Mouse (Mus musculus): ENCODE measurements at regions not wholly inside any gene's neighbourhood (a gene's known extent, or its start where the extent isn't known, plus 50 kb on each side); places are given as distances from the start of the nearest gene placed in this dataset.

DNA sequence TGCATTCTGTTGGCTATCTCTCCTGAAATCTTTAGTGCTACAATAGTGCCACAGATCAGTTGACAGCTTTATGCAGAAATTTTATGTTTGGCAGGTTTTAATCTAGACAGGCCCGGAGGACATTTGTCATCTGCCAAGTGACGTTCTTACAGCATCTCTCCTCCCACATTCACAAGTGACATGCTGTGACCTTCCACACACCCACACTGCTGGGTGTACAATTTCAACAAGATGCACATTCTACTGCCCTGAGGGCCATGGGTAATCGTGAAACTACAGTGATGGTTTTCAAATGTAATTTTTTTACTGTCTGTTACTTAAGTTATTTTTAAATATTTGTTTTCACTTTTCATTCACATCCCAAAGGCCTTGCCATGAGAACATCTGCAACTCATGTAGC is 639.2 kb upstream of the Gm11114 start:
- no peaks in the 10 kb centered on the region for H3K9me3 ChIP-seq (ENCODE audit: low read length)
- no peaks in the 10 kb centered on the region for H3K27me3 ChIP-seq (ENCODE audit: insufficient read depth, low read length)
- no peak overlapping the region for H3K4me2 ChIP-seq (ENCODE audit: low read depth, low read length)
- H3K4me1 ChIP-seq (ENCODE audit: insufficient read depth) = no peaks in the 10 kb centered on the region
- no peak overlapping the region for H3K27ac ChIP-seq (ENCODE audit: low read depth)
- H3K4me3 ChIP-seq (ENCODE audit: low read depth, low read length) = no peak overlapping the region
- 69% methylated on average over 3 of the region's 3 CpGs for WGBS (ENCODE audit: insufficient replicate concordance)
- H3K9ac ChIP-seq (replicated peaks) = no peak overlapping the region
- TF ChIP-seq EP300 (IDR thresholded peaks at IDR 0.05; ENCODE audit: low read depth) (no peak), CTCF (IDR thresholded peaks at IDR 0.05; ENCODE audit: low read depth) (no peak)
- ATAC-seq (no peak), DNase-seq (no peak)
- no peaks in the 10 kb centered on the region for H3K36me3 ChIP-seq (replicated peaks; ENCODE audit: insufficient read depth, low read length)

DNA sequence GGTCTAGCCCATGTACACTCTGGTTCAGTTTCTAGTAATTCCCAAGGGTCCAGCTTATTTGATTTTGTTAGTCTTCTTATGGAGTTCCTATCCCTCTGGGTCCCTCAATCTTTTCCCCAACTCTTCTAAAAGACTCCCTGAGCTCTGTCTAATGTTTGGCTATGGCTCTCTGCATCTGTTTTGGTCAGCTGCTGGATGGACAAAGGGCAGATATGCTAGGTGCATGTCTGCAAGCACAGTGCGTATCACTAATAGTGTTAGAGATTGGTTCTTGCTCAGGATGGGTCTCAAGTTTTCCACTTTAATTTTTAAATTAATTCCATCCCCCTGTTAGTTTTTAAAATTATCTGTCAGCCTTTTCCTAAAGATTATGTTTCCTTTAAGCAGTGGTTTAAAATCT is 634.2 kb upstream of the Gm11114 start:
- no peak overlapping the region for H3K9ac ChIP-seq (replicated peaks)
- H3K27ac ChIP-seq (ENCODE audit: low read depth) = no peak overlapping the region
- H3K4me1 ChIP-seq (ENCODE audit: insufficient read depth) = no peaks in the 10 kb centered on the region
- ATAC-seq (no peak), DNase-seq (no peak)
- no peaks in the 10 kb centered on the region for H3K27me3 ChIP-seq (ENCODE audit: insufficient read depth, low read length)
- TF ChIP-seq CTCF (IDR thresholded peaks at IDR 0.05; ENCODE audit: low read depth) = no peak
- no peak for TF ChIP-seq EP300 (IDR thresholded peaks at IDR 0.05; ENCODE audit: low read depth)
- H3K9me3 ChIP-seq (ENCODE audit: low read length) = no peaks in the 10 kb centered on the region
- no peak overlapping the region for H3K4me3 ChIP-seq (ENCODE audit: low read depth, low read length)
- H3K4me2 ChIP-seq (ENCODE audit: low read depth, low read length) = no peak overlapping the region
- 78% methylated on average over 1 of the region's 1 CpGs for WGBS (ENCODE audit: insufficient replicate concordance)
- H3K36me3 ChIP-seq (replicated peaks; ENCODE audit: insufficient read depth, low read length) = no peaks in the 10 kb centered on the region

GRCm38 (mm10) chr9:84718615-84719191 is 593.9 kb upstream of the Gm11114 start:
- no peak for DNase-seq
- no peaks in the 10 kb centered on the region for H3K9me3 ChIP-seq (ENCODE audit: low read length)
- no peak overlapping the region for H3K4me2 ChIP-seq (ENCODE audit: low read depth, low read length)
- WGBS (ENCODE audit: insufficient replicate concordance) = 70% methylated on average over 3 of the region's 3 CpGs
- H3K36me3 ChIP-seq (replicated peaks; ENCODE audit: insufficient read depth, low read length) = no peaks in the 10 kb centered on the region
- H3K4me1 ChIP-seq (ENCODE audit: insufficient read depth) = no peaks in the 10 kb centered on the region
- no peak overlapping the region for H3K4me3 ChIP-seq (ENCODE audit: low read depth, low read length)
- TF ChIP-seq EP300 (IDR thresholded peaks at IDR 0.05; ENCODE audit: low read depth) (no peak), CTCF (IDR thresholded peaks at IDR 0.05; ENCODE audit: low read depth) (no peak)
- H3K27me3 ChIP-seq (ENCODE audit: insufficient read depth, low read length) = no peaks in the 10 kb centered on the region
- H3K9ac ChIP-seq (replicated peaks) = no peak overlapping the region
- no peak overlapping the region for H3K27ac ChIP-seq (ENCODE audit: low read depth)
- no peak for ATAC-seq

DNA sequence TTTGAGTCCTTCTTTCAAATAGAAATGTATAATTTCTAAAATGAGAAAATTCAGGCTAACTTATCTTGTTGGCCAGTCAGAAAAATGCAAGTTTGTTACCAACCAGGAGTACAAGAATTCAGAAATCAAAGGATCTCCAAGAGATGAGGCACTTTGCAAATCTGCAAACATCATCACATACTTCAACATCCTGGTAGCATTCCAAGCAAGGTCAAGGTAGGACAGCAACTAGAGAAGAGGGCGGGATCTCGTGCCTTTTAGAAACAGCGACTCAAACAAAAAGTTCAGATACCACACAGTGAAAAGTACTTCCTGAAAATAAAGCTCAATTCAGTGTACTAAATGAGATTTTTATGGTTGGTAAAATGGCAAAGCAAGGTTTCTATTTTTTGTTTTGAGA is 593.2 kb upstream of the Gm11114 start:
- TF ChIP-seq CTCF (IDR thresholded peaks at IDR 0.05; ENCODE audit: low read depth) (no peak), EP300 (IDR thresholded peaks at IDR 0.05; ENCODE audit: low read depth) (no peak)
- Histone ChIP-seq H3K4me2 (ENCODE audit: low read depth, low read length) (no peak overlapping the region), H3K36me3 (replicated peaks; ENCODE audit: insufficient read depth, low read length) (no peaks in the 10 kb centered on the region), H3K9ac (replicated peaks) (no peak overlapping the region), H3K9me3 (ENCODE audit: low read length) (no peaks in the 10 kb centered on the region), H3K27ac (ENCODE audit: low read depth) (no peak overlapping the region), H3K4me1 (ENCODE audit: insufficient read depth) (no peaks in the 10 kb centered on the region), H3K4me3 (ENCODE audit: low read depth, low read length) (no peak overlapping the region), H3K27me3 (ENCODE audit: insufficient read depth, low read length) (no peaks in the 10 kb centered on the region)
- DNase-seq = no peak
- no peak for ATAC-seq
- 66% methylated on average over 3 of the region's 3 CpGs for WGBS (ENCODE audit: insufficient replicate concordance)

DNA sequence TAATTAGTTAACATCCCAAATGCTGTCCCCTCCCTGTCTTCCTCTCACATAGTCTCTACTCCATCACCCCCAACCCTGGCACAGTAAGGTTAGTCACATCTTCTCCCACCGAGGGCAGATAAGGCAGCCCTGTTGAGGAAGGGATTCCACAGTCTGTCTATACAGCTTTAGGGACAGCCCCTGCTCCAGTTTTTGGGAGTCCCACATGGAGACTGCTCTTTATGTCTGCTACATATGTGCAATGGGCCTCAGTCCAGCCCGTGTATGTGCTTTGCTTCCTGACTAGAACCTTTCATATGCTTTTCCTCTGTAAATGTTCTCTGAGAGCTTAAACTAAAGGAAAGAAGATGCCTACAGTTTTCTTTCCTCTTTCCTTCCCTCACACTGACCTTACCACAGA is 592.1 kb upstream of the Gm11114 start:
- no peak overlapping the region for H3K4me3 ChIP-seq (ENCODE audit: low read depth, low read length)
- H3K27ac ChIP-seq (ENCODE audit: low read depth) = no peak overlapping the region
- H3K9me3 ChIP-seq (ENCODE audit: low read length) = 0 out of 2 replicates have a peak, but pooled peaks cover under 1% of the 10 kb centered on the region
- H3K27me3 ChIP-seq (ENCODE audit: insufficient read depth, low read length) = no peaks in the 10 kb centered on the region
- no peaks in the 10 kb centered on the region for H3K4me1 ChIP-seq (ENCODE audit: insufficient read depth)
- H3K4me2 ChIP-seq (ENCODE audit: low read depth, low read length) = no peak overlapping the region
- TF ChIP-seq EP300 (IDR thresholded peaks at IDR 0.05; ENCODE audit: low read depth) = no peak
- no peak for TF ChIP-seq CTCF (IDR thresholded peaks at IDR 0.05; ENCODE audit: low read depth)
- no peaks in the 10 kb centered on the region for H3K36me3 ChIP-seq (replicated peaks; ENCODE audit: insufficient read depth, low read length)
- no peak for DNase-seq
- 67% methylated on average over 2 of the region's 2 CpGs for WGBS (ENCODE audit: insufficient replicate concordance)
- ATAC-seq = no peak
- H3K9ac ChIP-seq (replicated peaks) = no peak overlapping the region

GRCm38 (mm10) chr9:84739266-84739665 is 573.3 kb upstream of the Gm11114 start:
- Histone ChIP-seq H3K36me3 (replicated peaks; ENCODE audit: insufficient read depth, low read length) (no peaks in the 10 kb centered on the region), H3K4me3 (ENCODE audit: low read depth, low read length) (no peak overlapping the region), H3K4me1 (ENCODE audit: insufficient read depth) (no peaks in the 10 kb centered on the region), H3K9ac (replicated peaks) (no peak overlapping the region), H3K9me3 (ENCODE audit: low read length) (no peaks in the 10 kb centered on the region), H3K27me3 (ENCODE audit: insufficient read depth, low read length) (no peaks in the 10 kb centered on the region), H3K27ac (ENCODE audit: low read depth) (no peak overlapping the region), H3K4me2 (ENCODE audit: low read depth, low read length) (no peak overlapping the region)
- ATAC-seq (no peak), DNase-seq (no peak)
- TF ChIP-seq EP300 (IDR thresholded peaks at IDR 0.05; ENCODE audit: low read depth) = 0 out of 2 replicates have a peak, but pooled peaks have one; percentile 9
- no peak for TF ChIP-seq CTCF (IDR thresholded peaks at IDR 0.05; ENCODE audit: low read depth)
- 75% methylated on average over 2 of the region's 2 CpGs for WGBS (ENCODE audit: insufficient replicate concordance)

DNA sequence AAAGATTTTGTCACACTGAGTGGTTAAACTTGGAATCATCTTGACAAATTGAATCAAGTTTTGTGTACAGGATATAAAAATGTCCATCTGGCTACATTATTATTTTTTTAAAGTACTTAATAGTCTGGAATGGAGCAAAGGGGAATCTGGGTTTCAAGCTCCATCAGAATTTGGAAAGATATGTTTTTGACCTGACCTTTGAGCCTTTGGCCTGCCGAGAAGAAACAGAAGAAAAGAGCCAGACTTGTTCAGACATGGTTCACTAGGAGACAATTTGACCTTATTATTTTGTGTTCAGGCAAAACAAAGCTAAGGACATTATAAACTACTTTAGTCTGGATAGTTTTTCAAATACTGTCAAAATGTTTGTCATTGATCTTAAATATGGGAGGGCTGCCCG is 572.2 kb upstream of the Gm11114 start:
- H3K27me3 ChIP-seq (ENCODE audit: insufficient read depth, low read length) = no peaks in the 10 kb centered on the region
- H3K4me1 ChIP-seq (ENCODE audit: insufficient read depth) = no peaks in the 10 kb centered on the region
- ATAC-seq = no peak
- H3K9ac ChIP-seq (replicated peaks) = no peak overlapping the region
- no peak overlapping the region for H3K4me3 ChIP-seq (ENCODE audit: low read depth, low read length)
- TF ChIP-seq EP300 (IDR thresholded peaks at IDR 0.05; ENCODE audit: low read depth) = no peak
- TF ChIP-seq CTCF (IDR thresholded peaks at IDR 0.05; ENCODE audit: low read depth) = no peak
- no peak overlapping the region for H3K4me2 ChIP-seq (ENCODE audit: low read depth, low read length)
- H3K36me3 ChIP-seq (replicated peaks; ENCODE audit: insufficient read depth, low read length) = no peaks in the 10 kb centered on the region
- DNase-seq = no peak
- no peaks in the 10 kb centered on the region for H3K9me3 ChIP-seq (ENCODE audit: low read length)
- WGBS (ENCODE audit: insufficient replicate concordance) = 59% methylated on average over 2 of the region's 2 CpGs
- H3K27ac ChIP-seq (ENCODE audit: low read depth) = no peak overlapping the region

Measured in liver, postnatal 0 days (tissue).